Mouse (Mus musculus): Measurements from ENCODE around the gene Sbk3.

Sbk3 gene

GRCm38 (mm10) chr7:4993347-4993998 lies 22.5 kb upstream of the Sbk3 start:
- DNase-seq (ENCODE audit: low read depth, low spot score): no peak

DNA sequence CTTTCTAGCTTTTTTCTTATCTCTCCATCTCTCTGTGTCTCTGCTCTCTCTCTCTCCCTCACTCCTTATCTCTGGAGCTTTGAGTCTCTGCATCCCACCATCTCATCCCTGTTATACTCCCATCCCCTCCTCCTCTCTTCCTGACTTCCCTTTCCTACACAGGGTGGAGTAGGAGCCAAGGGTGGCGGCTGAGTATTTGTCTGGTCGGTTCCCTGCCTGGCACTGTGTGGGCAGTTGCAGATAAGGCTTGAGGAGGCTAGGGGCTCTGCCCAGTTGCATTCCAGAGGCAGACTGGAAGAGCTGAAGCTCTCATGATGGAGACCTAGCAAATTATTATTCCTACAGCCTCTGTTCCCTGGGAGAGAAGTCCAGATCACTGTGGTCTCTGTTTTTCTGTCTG lies 17.3 kb upstream of the Sbk3 start:
- DNase-seq (ENCODE audit: low read depth, low spot score): no peak

- DNase-seq (ENCODE audit: low read depth, low spot score): peak; percentile 62
Observed at GRCm38 (mm10) chr7:4976832-4977231, 5.9 kb upstream of the Sbk3 start.

DNA sequence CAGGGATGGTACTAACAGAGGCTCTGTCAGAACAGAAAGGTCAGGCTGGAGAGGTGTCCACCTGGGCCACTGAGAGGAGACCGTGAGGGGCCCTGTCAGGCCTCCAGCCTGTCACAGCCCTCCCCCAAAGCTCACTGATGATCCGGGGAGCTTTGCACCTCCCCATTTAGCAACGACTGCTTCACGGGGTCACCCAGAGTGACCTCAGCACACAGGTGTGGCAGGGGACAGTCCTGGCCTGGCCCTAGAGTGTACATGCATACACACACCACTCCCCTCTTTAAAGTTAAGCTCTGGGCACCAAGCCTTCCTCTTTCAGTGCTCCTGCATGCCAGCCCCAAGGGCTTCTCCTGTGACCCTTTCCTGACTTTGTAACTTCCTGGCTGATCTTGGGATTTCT lies 4.5 kb upstream of the Sbk3 start:
- no peak for DNase-seq (ENCODE audit: low read depth, low spot score)

DNA sequence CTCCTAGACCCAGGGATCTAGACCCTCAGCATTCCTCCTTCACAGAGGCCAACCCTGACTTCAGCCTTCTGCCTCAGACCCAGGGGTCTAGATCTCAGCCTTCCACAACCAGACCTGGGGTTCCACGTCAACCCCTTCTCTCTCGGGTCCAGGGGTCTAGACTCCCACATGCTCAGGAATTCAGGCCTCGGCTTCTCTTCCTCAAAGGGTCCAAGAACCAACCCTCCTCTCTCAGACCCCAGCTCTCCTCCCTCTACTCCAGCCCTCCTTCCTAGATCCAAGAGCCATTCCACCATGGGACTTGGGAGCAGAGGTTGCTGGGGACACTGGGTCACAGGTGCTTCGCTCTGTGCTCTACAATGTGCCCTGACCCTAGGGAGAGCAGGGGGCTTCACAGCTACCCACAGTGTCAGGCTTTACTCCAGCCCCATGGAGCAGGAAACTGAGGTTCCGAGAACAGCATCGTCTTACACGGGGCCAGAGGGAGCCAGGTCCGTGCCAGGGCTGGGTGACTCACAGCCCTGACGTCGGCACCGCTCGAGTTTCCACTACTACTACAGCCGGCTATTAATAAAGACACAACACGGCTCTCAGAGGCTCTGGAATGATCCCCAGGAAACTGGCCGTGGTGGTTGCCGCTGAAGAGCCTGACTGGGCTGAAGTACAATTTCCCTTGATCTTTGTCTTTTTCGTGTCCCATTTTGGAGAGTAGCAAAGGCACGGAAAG lies 1.5 kb upstream of the Sbk3 start:
- DNase-seq (ENCODE audit: low read depth, low spot score): no peak

GRCm38 (mm10) chr7:4971710-4972109 lies 742 bp upstream of the Sbk3 start:
- DNase-seq (ENCODE audit: low read depth, low spot score): no peak

DNA sequence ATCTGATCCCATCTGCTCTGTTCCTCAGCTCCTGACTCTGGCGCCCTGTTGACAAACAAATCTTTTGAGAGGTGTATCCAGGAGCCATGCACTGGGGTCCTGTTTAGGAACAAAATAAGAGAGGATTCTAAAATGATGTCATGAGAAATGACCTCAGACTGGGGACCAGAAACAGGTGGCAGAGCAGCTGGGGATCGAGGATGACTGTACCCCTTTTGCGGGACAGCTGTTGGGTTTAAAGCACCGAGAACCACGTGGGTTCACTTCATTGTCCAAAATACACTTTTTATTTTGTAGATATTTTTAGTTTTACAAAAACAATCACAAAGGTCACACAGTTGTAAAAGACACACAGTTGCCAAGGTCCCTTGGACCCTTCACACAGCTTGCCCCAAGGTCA lies 6.0 kb downstream of the Sbk3 start:
- DNase-seq (ENCODE audit: low read depth, low spot score): no peak

DNA sequence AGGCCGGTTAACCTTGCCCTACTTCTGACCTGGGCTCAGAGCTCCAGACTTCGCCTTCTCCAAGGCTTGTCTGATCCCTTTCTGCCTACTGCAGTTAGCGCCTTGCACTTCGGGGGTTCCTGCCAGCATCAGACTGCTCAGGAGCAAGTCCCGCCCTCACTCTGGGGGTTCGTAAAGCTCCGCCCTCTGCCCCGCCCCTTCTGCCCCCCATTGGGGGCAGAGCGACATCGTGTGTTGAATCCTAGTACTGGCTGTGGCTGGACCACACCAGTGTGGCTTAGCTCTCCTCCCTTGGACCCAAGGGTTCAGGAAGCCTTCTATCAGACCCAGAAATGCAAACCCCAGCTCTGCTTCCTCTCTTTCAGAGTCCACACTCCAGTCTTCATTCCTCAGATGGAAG lies 6.7 kb downstream of the Sbk3 start, which contains the start of gene Sbk2:
TSS of gene Sbk2 (minus strand) at position 135 of the 400 bp plus-strand sequence.
- DNase-seq (ENCODE audit: low read depth, low spot score): peak; percentile 87

DNA sequence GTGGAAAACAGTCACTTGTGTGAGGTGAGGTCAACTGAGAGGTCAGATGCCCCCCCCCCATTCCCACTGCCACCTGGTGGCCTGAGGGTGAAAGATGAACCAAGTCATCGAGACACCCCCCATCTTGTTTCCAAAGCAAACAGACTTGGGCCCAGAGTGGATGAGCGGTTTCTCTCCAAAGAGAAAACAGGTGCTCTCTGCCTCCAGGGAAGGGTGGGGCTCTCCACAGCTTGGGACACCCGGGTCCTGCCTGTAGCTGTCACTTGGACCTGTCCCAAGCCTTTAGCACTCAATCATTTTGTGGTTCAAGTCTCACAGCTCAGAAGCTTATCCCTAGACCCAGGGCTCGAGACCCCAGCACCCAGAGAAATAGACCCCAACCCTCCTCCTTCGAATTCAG lies 7.4 kb downstream of the Sbk3 start:
- DNase-seq (ENCODE audit: low read depth, low spot score): no peak

DNA sequence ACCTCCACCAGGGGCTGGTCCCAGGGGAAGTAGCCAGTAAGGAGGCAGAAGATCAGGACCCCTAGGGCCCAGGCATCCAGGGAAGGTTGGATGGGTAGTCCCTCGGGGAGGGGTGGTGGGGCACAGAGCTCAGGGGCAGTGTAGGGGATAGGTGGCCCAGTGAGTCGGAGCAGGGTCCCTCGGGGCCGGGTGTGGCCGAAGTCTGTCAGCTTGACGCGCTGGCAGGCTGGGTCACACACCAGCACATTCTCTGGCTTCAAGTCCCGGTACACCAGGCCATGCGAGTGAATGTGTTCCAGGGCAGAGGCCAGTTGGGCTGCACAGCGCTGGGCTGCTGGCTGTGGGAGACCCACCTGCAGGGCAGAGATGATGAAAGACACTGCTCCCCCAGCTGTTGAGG lies 13.6 kb downstream of the Sbk3 start:
- DNase-seq (ENCODE audit: low read depth, low spot score): no peak

GRCm38 (mm10) chr7:4953815-4954445 lies 17.0 kb downstream of the Sbk3 start:
- DNase-seq (ENCODE audit: low read depth, low spot score): no peak

DNA sequence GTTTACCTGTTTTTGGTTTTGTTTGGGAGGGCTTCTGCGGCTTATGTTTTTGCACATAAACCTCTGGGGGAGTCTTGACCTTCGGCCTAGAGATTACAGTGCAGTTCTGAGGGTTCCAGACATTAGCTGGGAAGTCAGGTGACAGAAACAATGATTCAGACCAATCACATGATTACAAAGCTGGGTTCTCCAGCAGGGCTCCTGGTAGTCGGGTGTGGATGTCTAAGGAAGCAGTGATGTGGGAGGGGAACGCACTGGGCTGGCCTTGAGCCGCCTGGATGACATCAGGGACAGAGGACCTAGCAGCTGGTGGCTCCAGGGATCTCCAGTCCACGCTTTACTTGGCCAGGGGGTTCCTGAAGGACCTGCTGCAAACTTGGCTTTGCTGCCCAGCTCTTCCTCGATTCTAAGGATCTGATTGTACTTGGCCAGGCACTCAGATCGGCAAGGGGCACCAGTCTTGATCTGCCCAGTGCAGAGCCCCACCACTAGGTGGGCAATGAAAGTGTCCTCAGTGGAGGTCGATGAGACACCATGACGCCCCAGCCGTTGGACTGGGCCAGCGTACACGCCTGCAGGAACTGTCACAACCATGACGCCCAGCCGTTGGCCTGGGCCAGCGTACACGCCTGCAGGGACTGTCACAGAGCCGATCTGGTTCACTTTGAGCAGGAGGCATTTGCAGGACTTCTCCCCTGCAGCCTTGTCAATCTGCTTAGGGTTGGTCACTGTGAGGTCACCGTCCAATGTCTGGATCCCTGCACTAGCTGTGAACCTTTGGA lies 20.2 kb downstream of the Sbk3 start:
- no peak for DNase-seq (ENCODE audit: low read depth, low spot score)

GRCm38 (mm10) chr7:4948386-4948785 lies 22.6 kb downstream of the Sbk3 start:
- DNase-seq (ENCODE audit: low read depth, low spot score): no peak

- no peak for DNase-seq (ENCODE audit: low read depth, low spot score)
Observed at GRCm38 (mm10) chr7:4947855-4948254, 23.1 kb downstream of the Sbk3 start.

- peak; percentile 95 for DNase-seq (ENCODE audit: low read depth, low spot score)
Observed at GRCm38 (mm10) chr7:4943223-4943815, 27.6 kb downstream of the Sbk3 start.

DNA sequence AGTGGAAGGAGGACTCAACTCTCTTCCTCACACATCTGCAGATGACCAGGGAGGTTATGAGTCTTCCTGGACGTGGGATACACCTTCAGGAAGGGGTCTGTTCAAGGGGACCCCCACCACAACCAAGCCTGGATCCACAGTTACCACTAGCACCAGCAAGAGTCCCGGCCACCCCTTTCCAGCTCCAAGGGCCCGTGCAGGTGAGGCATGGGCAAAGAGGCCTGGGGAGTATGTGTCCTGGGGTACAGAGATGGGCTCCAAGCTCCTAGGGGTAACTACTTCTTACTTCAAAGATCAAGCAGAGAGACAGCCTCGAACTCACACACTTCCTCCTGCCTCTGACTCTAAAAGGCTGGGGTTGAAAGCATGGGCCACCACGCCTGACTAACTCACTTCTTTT lies 28.3 kb downstream of the Sbk3 start:
- no peak for DNase-seq (ENCODE audit: low read depth, low spot score)

GRCm38 (mm10) chr7:4940068-4940479 lies 30.9 kb downstream of the Sbk3 start:
- peak; percentile 89 for DNase-seq (ENCODE audit: low read depth, low spot score)

DNA sequence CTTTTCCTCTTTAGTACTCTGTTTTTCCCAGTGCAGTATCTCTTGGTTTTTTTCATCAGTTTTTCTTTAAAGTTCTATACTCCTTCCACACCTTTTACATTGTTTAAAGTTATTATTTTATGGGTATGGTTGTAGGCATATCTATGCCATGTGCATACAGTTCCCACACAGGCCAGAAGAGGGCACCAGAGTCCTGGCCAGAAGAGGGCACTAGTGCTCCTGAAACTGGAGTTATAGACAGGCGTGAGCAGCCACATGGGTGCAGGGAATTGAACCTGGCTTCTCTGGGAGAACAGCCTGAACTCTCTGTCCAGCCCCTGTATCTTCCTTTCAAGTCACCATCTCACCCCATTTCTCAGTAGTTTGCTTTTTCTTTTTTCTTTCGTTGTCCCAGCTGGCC lies 32.5 kb downstream of the Sbk3 start:
- peak; percentile 70 for DNase-seq (ENCODE audit: low read depth, low spot score)

DNA sequence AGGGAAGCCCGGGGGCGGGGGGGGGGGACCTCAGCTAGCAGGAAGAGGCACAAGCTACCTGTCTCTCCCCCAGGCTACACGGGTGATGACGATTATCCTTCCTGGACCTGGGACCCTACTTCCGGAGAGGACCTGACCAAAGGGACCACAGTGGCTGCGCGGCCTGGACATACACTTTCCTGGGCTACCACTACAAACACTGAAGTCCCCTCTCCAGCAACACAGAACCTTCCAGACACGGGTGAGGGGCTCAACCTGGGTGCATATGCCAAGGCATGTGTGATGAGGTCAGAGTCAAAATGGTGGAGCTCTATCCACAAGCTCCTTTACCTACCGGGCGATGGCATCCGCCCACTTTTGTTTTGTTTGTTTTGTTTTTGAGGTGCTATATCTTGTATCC lies 33.6 kb downstream of the Sbk3 start:
- DNase-seq (ENCODE audit: low read depth, low spot score): no peak

DNA sequence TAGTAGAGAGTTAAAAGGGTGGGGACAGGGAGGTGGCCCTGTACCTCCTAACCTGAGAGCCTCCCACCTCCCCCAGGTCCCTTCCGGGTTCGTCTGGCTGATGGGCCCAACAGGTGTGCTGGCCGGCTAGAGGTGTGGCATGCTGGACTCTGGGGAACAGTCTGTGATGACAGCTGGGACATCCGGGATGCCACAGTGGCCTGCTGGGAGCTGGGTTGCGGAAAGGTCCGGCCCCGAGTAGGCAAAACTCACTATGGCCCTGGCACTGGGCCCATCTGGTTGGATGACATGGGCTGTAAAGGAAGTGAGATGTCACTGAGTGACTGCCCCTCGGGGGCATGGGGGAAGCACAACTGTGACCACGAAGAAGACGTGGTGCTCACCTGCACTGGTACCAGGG lies 34.1 kb downstream of the Sbk3 start:
- DNase-seq (ENCODE audit: low read depth, low spot score): no peak

DNA sequence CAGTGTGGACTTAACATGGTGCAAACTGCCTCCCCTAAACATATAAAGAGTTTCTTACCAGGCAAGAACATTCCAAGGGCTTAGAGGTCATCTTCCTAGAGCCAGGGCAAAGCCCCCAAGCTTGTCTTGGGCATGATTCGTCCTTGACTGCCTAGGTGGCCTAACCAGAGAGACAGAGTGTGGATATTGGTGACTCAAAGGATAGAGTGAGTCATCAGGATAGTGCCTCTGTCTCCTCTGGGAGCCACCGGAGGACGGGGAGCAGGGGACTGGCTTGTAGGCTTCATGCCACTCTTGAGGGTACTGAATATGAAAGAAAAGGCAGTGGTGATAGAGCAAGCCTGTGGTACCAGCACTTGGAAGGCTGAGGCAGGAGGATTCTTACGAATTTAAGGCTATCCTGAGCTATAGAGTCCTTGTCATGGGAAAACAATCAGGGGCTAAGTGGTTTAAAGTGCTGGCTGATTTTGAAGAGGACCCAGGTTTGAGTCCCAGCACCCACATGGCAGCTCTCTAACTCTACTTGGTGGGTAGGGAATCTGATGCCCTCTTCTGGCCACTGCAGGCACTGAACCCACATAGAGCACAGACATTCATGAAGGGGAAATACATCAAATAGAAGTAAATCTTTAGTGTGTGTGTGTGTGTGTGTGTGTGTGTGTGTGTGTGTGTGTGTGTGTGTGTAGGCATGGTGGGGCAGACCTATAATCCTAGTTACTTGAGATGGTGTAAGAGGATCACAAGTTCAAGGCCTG lies 36.6 kb downstream of the Sbk3 start:
- peak; percentile 57 for DNase-seq (ENCODE audit: low read depth, low spot score)
